Mouse (Mus musculus) induced T-regulatory cell, adult 2 months (primary cell): ENCODE data around the gene Pkd2l1.

ENCODE experiments used
- DNase-seq: peaks from one replicate; pipeline ENCODE4 v3.0.0-alpha.2; 2012; ENCODE audit warnings: low read depth

Pkd2l1 gene

DNA sequence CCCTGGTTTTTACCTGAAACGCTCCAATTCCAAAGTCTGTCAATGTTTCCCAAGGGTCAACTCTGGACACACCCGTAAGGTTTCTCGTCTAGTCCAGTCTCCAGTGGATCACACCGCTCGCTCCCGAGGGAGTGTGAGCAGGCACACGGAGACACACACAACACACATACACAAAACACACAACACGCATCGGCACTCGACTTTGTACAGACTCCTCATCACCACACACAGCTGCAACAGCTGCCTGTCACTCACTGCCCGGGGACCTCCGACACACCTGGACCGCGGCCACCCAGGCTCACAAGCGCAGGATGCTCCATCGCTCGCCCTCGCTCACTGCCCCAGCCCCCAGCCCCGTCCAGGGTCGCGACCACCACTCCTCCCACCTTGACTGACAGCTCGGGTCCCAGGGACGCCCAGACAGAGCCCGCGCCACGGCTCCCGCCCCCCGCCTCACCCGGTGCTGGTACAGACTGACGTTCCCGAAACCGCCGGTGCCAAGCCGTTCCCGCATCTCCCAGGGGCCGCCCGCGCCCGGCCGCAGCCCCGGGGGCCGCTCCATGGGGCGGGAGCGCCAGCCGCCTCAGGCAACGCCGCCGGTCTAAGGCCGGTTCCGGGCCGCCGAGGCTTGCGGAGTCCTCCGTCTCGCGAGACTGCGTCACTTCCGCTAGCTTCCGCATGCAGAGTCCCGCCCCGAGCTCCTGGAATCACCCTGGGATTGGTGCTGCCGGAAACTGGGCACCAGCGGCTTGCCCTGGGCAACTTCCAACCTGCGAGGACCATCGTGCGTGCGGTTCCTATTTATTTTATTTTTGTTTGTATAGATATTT is 85.2 kb downstream of the Pkd2l1 start, which contains the start of gene Chuk:
Chuk (minus strand) TSS at position 650 of the 830 bp plus-strand sequence.
- peak; percentile 97 for DNase-seq

DNA sequence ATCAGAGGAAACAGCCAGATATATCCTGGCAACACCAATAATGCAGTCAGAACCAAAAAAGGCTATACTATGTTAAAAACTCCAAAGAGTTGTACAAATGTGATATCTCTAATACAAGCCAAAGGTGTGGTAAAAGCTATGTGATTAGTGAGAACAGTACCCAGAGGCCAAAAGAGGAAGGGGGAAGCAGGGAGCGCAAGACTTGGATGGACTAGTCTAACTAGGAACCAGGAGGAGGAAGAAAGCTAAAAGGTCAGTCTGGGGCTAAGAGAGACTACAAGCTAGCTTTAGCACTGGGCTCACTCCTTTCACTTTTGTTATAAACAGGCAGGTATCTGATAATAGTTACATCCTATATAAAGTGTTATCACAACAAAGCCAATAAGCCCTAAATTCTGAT is 87.8 kb downstream of the Pkd2l1 start:
- no peak for DNase-seq

GRCm38 (mm10) chr19:44103001-44103400 is 89.2 kb downstream of the Pkd2l1 start:
- no peak for DNase-seq

- DNase-seq: no peak
Observed at GRCm38 (mm10) chr19:44100840-44101239, 91.4 kb downstream of the Pkd2l1 start.
